In the genomic region with DNA sequence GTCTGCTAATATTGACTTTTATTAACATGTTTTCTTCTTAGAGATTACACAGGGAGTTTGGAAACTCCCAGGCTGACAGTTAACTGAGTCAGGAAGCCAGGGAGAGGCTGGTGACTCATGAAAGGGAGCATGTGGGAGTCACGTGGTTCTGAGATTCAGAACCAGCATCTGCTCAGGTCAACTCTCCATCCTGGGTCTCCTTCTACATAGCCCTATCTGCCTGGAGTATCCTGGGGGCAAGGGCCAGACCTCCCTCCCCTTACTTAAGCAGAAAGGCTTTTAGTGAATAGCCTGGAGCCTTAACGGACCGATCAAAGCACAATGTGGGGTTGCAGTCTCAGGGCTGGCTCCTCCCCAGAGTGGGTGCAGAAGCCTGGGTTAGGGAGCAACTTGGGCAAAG, we compare ENCODE assay signal across 11 mouse cellular contexts. TPM values are rescaled to one million over a fixed set of nuclear protein-coding genes. Genes with fewer than 3 reads are reported as not detected.
DNase-seq lines count a peak whose midpoint lies in the region; TF ChIP-seq lines count a peak whose summit lies in the region.
"Had no signal": no experiment of that assay in that cellular context is flagged by ENCODE, and none has a peak within 500 bp of the region (broad histone marks: within the 10 kb centered on the region; RNA-seq: fewer than 3 reads in every experiment).

No protein-coding gene starts in this region.

- intact Hi-C loops in left cerebral cortex, postnatal 36 days (cut with DNase I) = no loop called here

- peak; percentile 54 to 75 for DNase-seq in adrenal gland, adult (ENCODE audit: inconsistent age in 2 of 2, low spot score in 1 of 2)
- no peak for DNase-seq in adrenal gland, postnatal 4 days (ENCODE audit: low spot score in 2 of 2)
- peak; percentile 2 for DNase-seq in lung, postnatal 25 days (ENCODE audit: low spot score)
- DNase-seq in lung, adult 2 months = no peak
- DNase-seq in cerebellum, adult 2 months = peak; percentile 73 to 83
- peak; percentile 49 to 50 for DNase-seq in left cerebral cortex, postnatal 36 days (ENCODE audit: low spot score in 2 of 2)
- DNase-seq in spleen, postnatal 10 days (ENCODE audit: low spot score in 2 of 2) = no peak
- no peak for DNase-seq in ovary, postnatal 10 days (ENCODE audit: low spot score)
- DNase-seq: liver, postnatal 0 days had no signal

- TF ChIP-seq POLR2A in lung, adult 2 months (IDR thresholded peaks at IDR 0.05; ENCODE audit: borderline replicate concordance, extremely low read depth, low read depth, low read length) = no peak
- TF ChIP-seq POLR2A in cerebellum, adult 2 months (IDR thresholded peaks at IDR 0.05; ENCODE audit: borderline replicate concordance, insufficient read depth, low read length) = no peak

- no peaks in the 10 kb centered on the region for H3K4me1 ChIP-seq in lung, adult 2 months (ENCODE audit: control insufficient read depth, insufficient read depth, low read length)
- H3K4me1 ChIP-seq in cerebellum, adult 2 months (ENCODE audit: control insufficient read depth, insufficient read depth, low read length) = peaks cover 55% of the 10 kb centered on the region

- H3K27ac ChIP-seq in cerebellum, adult 2 months (ENCODE audit: insufficient read depth, low read length) = peak overlapping the region; percentile 98
- H3K27ac ChIP-seq: embryonic facial prominence, embryonic 13.5 days; heart, embryonic 10.5 days had no signal

- no peak overlapping the region for H3K4me3 ChIP-seq in lung, adult 2 months (replicated peaks; ENCODE audit: extremely low read depth, low read depth, low read length)
- H3K4me3 ChIP-seq in cerebellum, adult 2 months (replicated peaks; ENCODE audit: insufficient read depth, low read depth, low read length) = no peak overlapping the region
- H3K4me3 ChIP-seq: embryonic facial prominence, embryonic 13.5 days; heart, embryonic 10.5 days had no signal

- no peaks in the 10 kb centered on the region for H3K27me3 ChIP-seq in cerebellum, adult 2 months (ENCODE audit: control insufficient read depth, insufficient read depth, low read length)

- 36% methylated on average over 3 of the region's 3 CpGs for WGBS in lung, adult 2 months
- WGBS in cerebellum, adult 2 months = 10% methylated on average over 3 of the region's 3 CpGs

- TF ChIP-seq CTCF in lung, adult 2 months (IDR thresholded peaks at IDR 0.05; ENCODE audit: insufficient read depth, low read length) = no peak
- no peak for TF ChIP-seq CTCF in cerebellum, adult 2 months (IDR thresholded peaks at IDR 0.05; ENCODE audit: borderline replicate concordance, insufficient read depth, low read depth, low read length)

RNA-seq across cellular contexts. Expression of gene Kcnj11, which starts 30.7 kb away (rescaled TPM):
- 1 to 10 TPM; 2.3 to 2.8 TPM for total RNA-seq in adrenal gland, postnatal 4 days (2021)
- 4.9 and 5.3 TPM in 2 replicates for polyA plus RNA-seq in lung, adult 2 months (2012; rRNA removed)
- 42.8 and 47.5 TPM in 2 replicates for polyA plus RNA-seq in cerebellum, adult 2 months (2012; rRNA removed)
- total RNA-seq in left cerebral cortex, postnatal 36 days (2021) = 10 to 100 TPM; 41.3 to 44.6 TPM
- polyA plus RNA-seq: liver, postnatal 0 days had no signal

RNA-seq across cellular contexts. Expression of gene Abcc8, which starts 48.6 kb away (rescaled TPM):
- 1 to 10 TPM in 1 of 2 experiments, under 1 TPM in 1; 0.76 to 9.4 TPM for total RNA-seq in adrenal gland, postnatal 4 days (2021)
- polyA plus RNA-seq in lung, adult 2 months (2012; rRNA removed) = 1.2 and 2.0 TPM in 2 replicates
- polyA plus RNA-seq in cerebellum, adult 2 months (2012; rRNA removed) = 57.1 and 64.5 TPM in 2 replicates
- 10 to 100 TPM; 36.5 to 37.3 TPM for total RNA-seq in left cerebral cortex, postnatal 36 days (2021)

Comparison
In these comparisons a context has a peak if more than half of its experiments do, and no peak if none do; other contexts are left out.
1. DNase-seq: peak in adrenal gland, adult (2 of 2), lung, postnatal 25 days (single experiment), cerebellum, adult 2 months (2 of 2) and left cerebral cortex, postnatal 36 days (2 of 2); none in adrenal gland, postnatal 4 days (0 of 2), lung, adult 2 months (single experiment), spleen, postnatal 10 days (0 of 2) and ovary, postnatal 10 days (single experiment).
2. RNA of gene Kcnj11, which starts 30.7 kb away (total RNA-seq): 41.3 to 44.6 TPM in left cerebral cortex, postnatal 36 days; 2.3 to 2.8 TPM in adrenal gland, postnatal 4 days; every median in the first group is over 10 times any median in the second.